Mouse (Mus musculus) stomach, embryonic 14.5 days (tissue): ENCODE results near the gene Gm20388. TPM values are rescaled to one million over a fixed set of nuclear protein-coding genes. Genes with fewer than 3 reads are reported as not detected.

Experiments used
- ATAC-seq: fragments of 200-750 bp; cut with Nextera tagmentation; 2 replicates; pipeline ENCODE4 v1.8.0; 2017; ENCODE audit warnings: low read depth, moderate TSS enrichment; ENCODE audit not compliant: insufficient number of reproducible peaks, insufficient read depth, low FRiP score
- H3K27ac ChIP-seq: fragments of 300-500 bp; sonication (generic); 2 replicates; pipeline ENCODE4 v1.5.1; 2014; ENCODE audit warnings: mild to moderate bottlenecking, low read length, moderate library complexity, mixed read lengths
- H3K27me3 ChIP-seq: fragments of 300-500 bp; sonication (generic); 2 replicates; pipeline ENCODE4 v1.6.1; 2014; ENCODE audit warnings: low read length, control low read depth, mixed read lengths; ENCODE audit not compliant: control insufficient read depth, insufficient read depth
- H3K36me3 ChIP-seq: fragments of 300-500 bp; sonication (generic); 2 replicates; pipeline ENCODE4 v1.6.1; 2014; ENCODE audit warnings: mild to moderate bottlenecking, control low read depth, low read length, moderate library complexity, mixed read lengths; ENCODE audit not compliant: control insufficient read depth, insufficient read depth
- H3K4me1 ChIP-seq: fragments of 300-500 bp; sonication (generic); 2 replicates; pipeline ENCODE4 v1.6.1; 2014; ENCODE audit warnings: low read length, control low read depth, mixed read lengths; ENCODE audit not compliant: control insufficient read depth, insufficient read depth
- H3K4me2 ChIP-seq: fragments of 300-500 bp; sonication (generic); replicated peaks from 2 replicates; pipeline ENCODE4 v1.6.1; 2014; ENCODE audit warnings: low read depth, low read length, control low read depth
- H3K4me3 ChIP-seq: fragments of 300-500 bp; sonication (generic); 2 replicates; pipeline ENCODE4 v1.5.1; 2014; ENCODE audit warnings: low read depth, low read length, control low read depth
- H3K9ac ChIP-seq: fragments of 300-500 bp; sonication (generic); replicated peaks from 2 replicates; pipeline ENCODE4 v1.6.1; 2014; ENCODE audit warnings: low read depth, mild to moderate bottlenecking, control low read depth, low read length, moderate library complexity, mixed read lengths
- H3K9me3 ChIP-seq: fragments of 300-500 bp; sonication (generic); 2 replicates; pipeline ENCODE4 v1.6.1; 2016; ENCODE audit warnings: low read depth, low read length, control low read depth; ENCODE audit not compliant: control insufficient read depth
- WGBS: fragments of 180-500 bp; shearing (Covaris S2); extraction: QIAGEN DNeasy Blood & Tissue Kit; methylation state at CpG from one replicate; pipeline ENCODE4 v1.1.7; 2014; 5-methylcytosine and 5-hydroxymethylcytosine counted together
- polyA plus RNA-seq: library from polyadenylated mRNA; unstranded; fragments of >200 nt; fragmentation: Nextera tagmentation; extraction: Ambion mirVana; gene quantifications from 2 replicates; pipeline ENCODE4 v1.2.1, GENCODE M21; 2014

The Gm20388 gene
- polyA plus RNA-seq, 1 experiment from 2014 or later = 11.4 TPM

DNA sequence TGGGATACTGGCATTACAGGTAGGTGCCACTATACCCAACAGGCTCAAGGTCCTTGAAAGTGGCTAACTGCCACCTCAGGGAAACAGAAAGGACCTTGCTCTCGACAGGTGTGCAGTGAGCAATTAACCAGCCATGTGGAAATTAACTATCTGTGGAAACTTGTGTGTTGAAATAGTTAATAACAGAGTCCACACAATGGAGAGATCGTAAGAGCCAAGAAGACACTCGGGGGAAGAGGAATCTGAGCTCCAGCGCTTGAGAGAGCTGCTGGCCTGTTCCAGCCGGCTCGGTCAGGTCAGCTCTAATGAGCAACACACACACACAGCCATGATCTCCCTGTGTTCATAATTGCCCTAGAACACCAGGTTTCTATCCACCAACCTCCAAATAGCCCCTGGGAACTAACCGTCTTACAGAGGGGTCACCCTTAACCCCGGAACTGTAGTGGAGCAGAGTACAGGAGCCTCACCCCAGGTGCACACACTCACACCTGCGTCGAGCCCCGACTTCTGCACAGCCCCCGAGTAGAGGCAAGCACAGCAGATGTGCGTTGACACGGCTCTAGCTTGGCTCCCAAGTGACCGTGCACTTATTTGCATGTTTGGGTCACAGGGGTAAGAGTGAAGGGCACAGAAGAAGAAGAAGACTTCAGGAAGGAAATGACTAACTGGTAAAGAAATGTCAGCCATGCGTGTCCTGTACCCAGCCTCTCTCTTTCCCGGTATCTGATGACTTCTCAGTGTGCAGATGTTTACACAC lies 814.4 kb downstream of the Gm20388 start:
- 58% methylated on average over 17 of the region's 17 CpGs for WGBS
- Histone ChIP-seq H3K27me3 (no peaks in the 10 kb centered on the region), H3K4me3 (no peak overlapping the region), H3K9me3 (no peaks in the 10 kb centered on the region), H3K4me2 (no peak overlapping the region), H3K9ac (no peak overlapping the region), H3K27ac (no peak overlapping the region), H3K36me3 (no peaks in the 10 kb centered on the region), H3K4me1 (no peaks in the 10 kb centered on the region)
- no peak for ATAC-seq

DNA sequence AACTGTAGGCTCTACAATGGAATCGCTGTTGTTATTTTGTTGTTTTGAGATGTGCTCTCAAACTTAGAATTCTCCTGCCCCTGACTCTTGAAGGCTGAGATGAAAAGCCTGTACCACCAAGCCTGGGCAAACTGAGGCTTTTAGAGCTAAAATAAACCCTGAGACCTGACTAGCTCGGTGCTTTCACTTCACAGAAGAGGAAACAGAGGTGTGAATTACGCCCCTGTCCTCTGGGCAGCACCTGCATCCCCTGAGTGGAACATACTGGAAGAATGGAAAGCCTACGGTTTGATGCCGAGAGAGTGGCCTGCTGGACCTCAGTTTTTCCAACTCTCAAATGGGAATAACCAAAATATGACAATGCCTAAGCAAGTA lies 814.9 kb downstream of the Gm20388 start:
- ATAC-seq = no peak
- Histone ChIP-seq H3K27me3 (no peaks in the 10 kb centered on the region), H3K36me3 (no peaks in the 10 kb centered on the region), H3K4me1 (no peaks in the 10 kb centered on the region), H3K4me3 (no peak overlapping the region), H3K27ac (no peak overlapping the region), H3K9ac (no peak overlapping the region), H3K9me3 (no peaks in the 10 kb centered on the region), H3K4me2 (no peak overlapping the region)
- WGBS = 79% methylated on average over 5 of the region's 5 CpGs

GRCm38 (mm10) chr8:120726051-120726450 lies 815.4 kb downstream of the Gm20388 start:
- Histone ChIP-seq H3K27me3 (no peaks in the 10 kb centered on the region), H3K9ac (no peak overlapping the region), H3K27ac (no peak overlapping the region), H3K4me2 (no peak overlapping the region), H3K4me1 (no peaks in the 10 kb centered on the region), H3K36me3 (no peaks in the 10 kb centered on the region), H3K9me3 (no peaks in the 10 kb centered on the region), H3K4me3 (no peak overlapping the region)
- WGBS = 71% methylated on average over 5 of the region's 5 CpGs
- ATAC-seq = no peak

DNA sequence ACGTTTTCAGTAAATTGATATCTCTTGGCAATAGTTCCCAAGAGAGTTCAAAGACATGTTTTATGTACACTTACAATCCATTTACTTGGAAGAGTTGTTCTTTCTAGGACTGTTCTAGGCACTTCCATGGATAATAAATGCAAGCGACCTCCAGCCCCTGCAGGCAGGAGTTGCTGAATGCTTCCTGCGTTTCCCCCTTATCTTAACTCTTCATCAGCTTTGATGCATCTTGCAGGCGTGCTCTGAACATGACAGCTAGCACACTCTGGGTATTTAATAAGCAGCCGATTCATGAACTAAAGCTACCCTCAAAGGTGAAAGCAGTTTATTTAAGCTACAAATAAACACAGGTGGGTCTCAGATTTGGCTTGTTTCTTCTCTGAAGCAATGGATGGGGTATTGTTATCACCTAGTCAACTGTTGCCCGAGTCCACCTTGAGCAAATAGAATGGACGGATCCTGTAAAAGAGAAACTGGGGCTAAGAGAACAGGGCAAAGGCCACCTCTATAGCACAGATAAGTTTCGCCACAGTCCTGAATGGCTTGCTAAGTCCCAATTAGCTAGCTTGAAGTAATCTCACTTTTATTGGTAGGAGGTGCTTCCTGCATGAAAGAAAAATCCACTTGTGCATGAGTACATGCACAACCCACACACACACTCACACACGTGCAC lies 818.0 kb downstream of the Gm20388 start:
- ATAC-seq = peak; percentile 73
- no peaks in the 10 kb centered on the region for H3K27me3 ChIP-seq
- H3K4me2 ChIP-seq = no peak overlapping the region
- 30% methylated on average over 9 of the region's 9 CpGs for WGBS
- no peak overlapping the region for H3K4me3 ChIP-seq
- no peak overlapping the region for H3K27ac ChIP-seq
- no peaks in the 10 kb centered on the region for H3K36me3 ChIP-seq
- H3K9me3 ChIP-seq = no peaks in the 10 kb centered on the region
- peaks cover 3% of the 10 kb centered on the region; the same call in 1 of the 2 replicates for H3K4me1 ChIP-seq
- no peak overlapping the region for H3K9ac ChIP-seq

GRCm38 (mm10) chr8:120731582-120731981 lies 820.9 kb downstream of the Gm20388 start:
- Histone ChIP-seq H3K4me2 (0 out of 2 replicates have a peak overlapping the region, but pooled peaks have one; percentile 5), H3K27me3 (peaks cover 14% of the 10 kb centered on the region; the same call in 1 of the 2 replicates), H3K36me3 (no peaks in the 10 kb centered on the region), H3K4me1 (peaks cover 3% of the 10 kb centered on the region; the same call in 1 of the 2 replicates), H3K9ac (no peak overlapping the region), H3K27ac (no peak overlapping the region), H3K9me3 (no peaks in the 10 kb centered on the region), H3K4me3 (no peak overlapping the region)
- WGBS = 32% methylated on average over 14 of the region's 14 CpGs
- no peak for ATAC-seq

- Histone ChIP-seq H3K4me1 (peaks cover 3% of the 10 kb centered on the region; the same call in 1 of the 2 replicates), H3K4me2 (0 out of 2 replicates have a peak overlapping the region, but pooled peaks have one; percentile 5), H3K9ac (no peak overlapping the region), H3K27me3 (peaks cover 14% of the 10 kb centered on the region; the same call in 1 of the 2 replicates), H3K4me3 (no peak overlapping the region), H3K9me3 (no peaks in the 10 kb centered on the region), H3K27ac (no peak overlapping the region), H3K36me3 (no peaks in the 10 kb centered on the region)
- ATAC-seq = no peak
- 64% methylated on average over 6 of the region's 6 CpGs for WGBS
These were observed 821.4 kb downstream of the Gm20388 start for GRCm38 (mm10) chr8:120732068-120732467.

DNA sequence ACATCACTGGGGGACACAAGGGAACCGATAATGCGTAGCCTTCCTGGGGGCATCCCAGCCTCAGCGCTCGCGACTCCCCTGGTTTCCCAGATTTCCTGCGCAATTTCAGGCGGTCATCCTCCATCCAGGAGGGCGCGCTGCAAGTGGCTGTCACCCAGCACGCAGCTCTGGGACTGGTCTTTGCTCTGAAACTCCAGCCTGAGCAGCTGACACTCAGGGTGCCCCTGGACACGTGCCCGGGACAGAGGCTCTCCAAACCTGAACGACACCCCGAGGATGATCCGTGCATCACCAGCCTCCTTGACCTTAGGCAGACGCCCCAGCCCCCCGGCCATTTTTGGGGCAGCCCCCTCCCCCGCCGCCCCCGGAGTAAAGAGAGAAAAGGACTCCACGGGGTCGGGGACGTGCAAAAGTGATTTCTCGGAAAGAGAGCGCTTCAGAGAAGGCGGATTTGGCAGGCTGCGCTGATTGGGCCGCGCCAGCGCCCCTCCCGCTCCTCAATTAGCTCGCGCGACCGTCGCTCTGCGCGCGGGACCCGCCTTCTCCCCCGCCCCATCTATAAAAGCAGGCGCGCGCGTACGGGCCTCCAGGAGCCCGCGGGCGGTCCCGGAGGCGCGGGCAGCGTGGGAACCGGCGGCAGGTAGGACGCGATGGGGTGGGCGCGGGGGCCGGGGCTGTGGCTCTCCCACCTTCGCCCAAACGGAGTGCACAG lies 825.3 kb downstream of the Gm20388 start, which contains the start of gene Irf8:
TSS of gene Irf8 (plus strand) at position 589 of the 712 bp plus-strand sequence.
- Histone ChIP-seq H3K27ac (no peak within 1 kb of the TSS), H3K4me3 (peak within 1 kb of the TSS; percentile 47), H3K4me1 (peaks cover 3% of the 10 kb centered on the region; the same call in 1 of the 2 replicates), H3K36me3 (no peaks in the 10 kb centered on the region), H3K9ac (peak within 1 kb of the TSS; percentile 22; the same call in 1 of the 2 replicates), H3K4me2 (peak within 1 kb of the TSS; percentile 85), H3K9me3 (no peaks in the 10 kb centered on the region), H3K27me3 (peaks cover 14% of the 10 kb centered on the region; the same call in 1 of the 2 replicates)
- under 1% methylated on average over 61 of the region's 62 CpGs for WGBS
- peak; percentile 92 for ATAC-seq

- peak overlapping the region; percentile 22; the same call in 1 of the 2 replicates for H3K9ac ChIP-seq
- no peaks in the 10 kb centered on the region for H3K36me3 ChIP-seq
- H3K9me3 ChIP-seq = no peaks in the 10 kb centered on the region
- H3K4me1 ChIP-seq = peaks cover 3% of the 10 kb centered on the region; the same call in 1 of the 2 replicates
- H3K27ac ChIP-seq = no peak overlapping the region
- peak overlapping the region; percentile 85 for H3K4me2 ChIP-seq
- peak overlapping the region; percentile 47 for H3K4me3 ChIP-seq
- WGBS = 3% methylated on average over 11 of the region's 11 CpGs
- peaks cover 14% of the 10 kb centered on the region; the same call in 1 of the 2 replicates for H3K27me3 ChIP-seq
- peak; percentile 37; the same call in 1 of the 2 replicates for ATAC-seq
These were observed 825.8 kb downstream of the Gm20388 start for GRCm38 (mm10) chr8:120736486-120736885.
